Mouse (Mus musculus) megakaryocyte-erythroid progenitor cell, adult 5-6 weeks (primary cell): ENCODE results near the gene Chkb. TPM values are rescaled to one million over a fixed set of nuclear protein-coding genes. Genes with fewer than 3 reads are reported as not detected.
"Not testable (repeated sequence)": the region's sequence is repeated elsewhere in the genome, so short reads cannot be mapped to it uniquely, and the experiment has no call there.

Source experiments
- ATAC-seq: replicated peaks from 2 replicates; pipeline ENCODE4 v1.8.0; 2016; ENCODE audit warnings: mild to moderate bottlenecking, inconsistent platforms; ENCODE audit not compliant: severe bottlenecking, poor library complexity, low FRiP score, low TSS enrichment
- total RNA-seq, 2 experiments: library from RNA; stranded (forward) in 1 of 2; stranded (reverse) in 1 of 2; fragments of 200-1000, 215-1000 nt in 1 of 2; fragments of >200 nt in 1 of 2; fragmentation: Nextera tagmentation in 1 of 2; gene quantifications; 2 replicates each; pipeline ENCODE4 v1.2.3; 2014 to 2017

Chkb gene
- total RNA-seq, 2 experiments from 2014 or later = 14.5 to 59.9 TPM

DNA sequence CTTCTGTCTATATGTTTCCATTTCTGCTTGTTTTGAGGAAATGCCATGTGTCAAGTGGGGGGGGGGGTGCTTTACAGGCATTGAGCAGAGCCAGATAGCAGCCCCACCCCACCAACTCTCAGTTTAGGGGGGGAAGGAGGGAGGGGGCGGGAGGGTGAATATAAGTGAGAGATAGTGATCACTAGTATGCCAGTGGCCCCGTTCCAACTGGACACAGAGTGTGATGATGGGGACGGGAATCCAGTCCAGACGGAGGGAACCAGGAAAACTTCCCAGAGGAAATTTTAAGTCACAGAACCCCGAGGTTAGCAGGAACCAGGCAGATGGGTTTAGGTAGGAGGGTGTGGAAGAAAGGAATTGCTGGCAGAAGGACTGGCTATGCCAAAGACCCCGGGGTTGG lies 25.9 kb upstream of the Chkb start:
- ATAC-seq = no peak

DNA sequence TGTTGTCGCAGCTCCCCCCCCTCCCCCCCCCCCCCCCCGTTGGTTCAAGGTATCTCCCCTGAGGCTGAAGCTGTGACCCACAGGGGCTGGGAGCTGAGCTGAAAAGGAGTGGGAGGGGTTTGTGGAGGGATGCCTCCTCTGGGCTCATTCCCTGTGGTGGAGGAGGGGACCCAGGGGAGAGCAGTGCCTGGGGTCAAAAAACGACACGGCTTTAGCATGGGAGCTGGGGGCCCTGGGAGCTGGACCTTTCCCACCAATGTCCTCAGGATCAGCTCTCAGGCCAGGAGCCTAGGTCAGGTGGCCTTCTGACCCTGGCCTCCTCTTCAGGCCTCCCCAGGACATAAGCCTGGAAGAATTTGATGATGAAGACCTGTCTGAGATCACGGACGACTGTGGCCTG lies 25.1 kb upstream of the Chkb start:
- no peak for ATAC-seq

DNA sequence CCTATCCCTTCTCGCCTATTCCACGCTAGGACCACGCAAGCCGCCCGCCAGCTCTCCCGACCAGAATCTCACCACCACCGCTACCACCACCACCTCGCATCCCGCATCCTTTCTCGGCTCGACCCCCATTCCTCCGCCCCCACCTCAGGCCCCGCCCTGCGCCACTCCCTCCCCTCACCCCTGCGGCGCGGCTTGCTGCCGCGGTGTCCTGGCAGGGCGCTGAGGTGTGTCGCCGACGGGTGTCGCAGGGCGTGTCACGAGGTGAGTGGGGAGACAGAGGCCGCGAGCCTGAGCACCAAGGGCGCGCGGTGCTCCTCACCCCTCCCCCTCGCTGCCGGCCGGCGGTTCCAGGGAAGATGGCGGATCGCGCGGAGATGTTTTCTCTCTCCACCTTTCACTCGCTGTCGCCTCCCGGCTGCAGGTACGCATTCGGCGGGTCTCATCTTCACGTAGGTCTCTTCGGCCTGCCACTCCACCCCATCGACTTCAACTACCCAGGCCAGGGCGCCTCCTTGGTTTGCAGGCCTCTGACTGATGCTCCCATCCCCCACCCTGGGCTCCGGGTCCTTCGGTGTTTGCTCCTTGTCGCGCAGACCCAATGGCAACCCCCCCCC lies 24.3 kb upstream of the Chkb start, which contains the start of gene Mapk8ip2:
Gene Mapk8ip2, plus strand, starts transcription at position 49 of the 614 bp plus-strand sequence.
- no peak for ATAC-seq

- ATAC-seq = peak; percentile 94
Measured at GRCm38 (mm10) chr15:89452906-89453864, 23.5 kb upstream of the Chkb start.

- ATAC-seq = peak; percentile 37; the same call in 1 of the 2 replicates
Measured at GRCm38 (mm10) chr15:89442486-89443070, 12.9 kb upstream of the Chkb start.

DNA sequence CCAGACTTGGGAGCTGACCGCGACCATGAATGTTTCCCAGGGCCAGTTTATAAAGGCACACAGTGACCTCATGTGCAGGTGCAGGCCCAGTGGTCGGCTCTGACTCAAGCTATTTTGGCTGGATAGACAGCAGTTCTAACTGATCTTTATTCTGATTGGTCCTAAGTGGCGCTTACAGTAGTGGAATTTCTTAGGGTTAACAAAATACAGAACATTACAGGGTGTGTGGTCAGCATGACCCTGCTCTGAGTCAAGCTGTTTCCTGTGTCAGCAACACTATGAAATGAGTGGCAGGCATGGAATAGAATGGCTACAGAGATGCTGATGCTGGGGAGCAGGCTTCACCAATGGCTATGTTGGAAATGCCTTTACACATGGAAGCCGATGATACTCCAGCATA lies 6.2 kb upstream of the Chkb start:
- no peak for ATAC-seq

DNA sequence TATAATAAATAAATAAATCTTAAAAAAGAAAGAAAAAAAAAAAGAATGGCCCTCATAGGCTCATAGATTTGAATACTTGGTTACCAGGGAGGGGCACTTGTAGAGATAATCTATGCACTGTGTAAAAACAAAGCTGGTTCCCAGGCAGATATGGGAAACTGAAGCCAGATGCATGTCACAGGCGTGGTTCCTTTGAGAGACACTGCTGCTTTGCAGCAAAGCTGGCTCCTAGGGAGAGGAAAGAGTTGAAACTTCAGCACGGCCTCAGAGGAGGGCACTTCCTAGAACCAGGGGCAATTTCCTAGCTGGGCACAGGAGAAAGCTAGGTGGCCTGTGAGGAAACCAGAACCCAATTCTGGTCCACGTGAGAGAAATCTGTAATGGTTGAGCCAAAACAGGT lies 4.4 kb upstream of the Chkb start:
- ATAC-seq = no peak

DNA sequence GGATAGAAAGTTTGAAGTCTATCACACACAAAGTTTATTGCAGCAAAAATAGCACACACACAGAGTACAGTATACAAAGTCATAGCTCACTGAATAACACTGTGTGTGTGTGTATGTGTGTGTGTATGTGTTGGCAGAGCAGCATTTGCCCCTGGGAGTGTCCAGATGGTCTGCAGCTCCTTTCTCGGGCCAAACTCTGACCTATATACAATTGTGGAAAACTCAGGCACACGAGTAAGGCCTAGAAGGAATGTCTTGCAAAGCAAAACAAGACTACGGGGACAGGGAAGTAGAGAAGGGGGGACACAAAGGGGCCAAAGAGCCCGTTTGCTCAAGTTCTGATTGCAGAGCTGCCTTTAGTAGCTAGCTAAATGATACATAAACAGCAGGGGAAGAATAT lies 3.2 kb upstream of the Chkb start:
- no peak for ATAC-seq

GRCm38 (mm10) chr15:89431806-89432205 lies 2.1 kb upstream of the Chkb start:
- no peak for ATAC-seq

GRCm38 (mm10) chr15:89431271-89431670 lies 1.6 kb upstream of the Chkb start:
- no peak for ATAC-seq

DNA sequence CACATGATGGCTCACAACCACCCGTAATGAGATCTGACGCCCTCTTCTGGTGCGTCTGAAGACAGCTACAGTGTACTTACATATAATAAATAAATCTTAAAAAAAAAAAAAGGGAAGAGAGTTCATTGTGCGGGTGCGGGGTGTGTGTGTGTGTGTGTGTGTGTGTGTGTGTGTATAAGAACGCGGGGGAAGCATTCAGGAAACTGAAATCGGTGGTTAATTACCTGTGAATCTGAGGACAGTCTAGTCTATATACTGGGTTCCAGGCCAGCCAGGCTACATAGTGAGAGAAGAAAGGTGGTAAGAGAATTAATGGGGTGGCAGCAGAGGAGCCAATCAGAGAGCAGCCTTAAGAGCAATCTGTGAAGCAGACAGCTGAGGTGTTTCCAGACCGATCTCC lies 1.1 kb upstream of the Chkb start:
- ATAC-seq = not testable (repeated sequence)

DNA sequence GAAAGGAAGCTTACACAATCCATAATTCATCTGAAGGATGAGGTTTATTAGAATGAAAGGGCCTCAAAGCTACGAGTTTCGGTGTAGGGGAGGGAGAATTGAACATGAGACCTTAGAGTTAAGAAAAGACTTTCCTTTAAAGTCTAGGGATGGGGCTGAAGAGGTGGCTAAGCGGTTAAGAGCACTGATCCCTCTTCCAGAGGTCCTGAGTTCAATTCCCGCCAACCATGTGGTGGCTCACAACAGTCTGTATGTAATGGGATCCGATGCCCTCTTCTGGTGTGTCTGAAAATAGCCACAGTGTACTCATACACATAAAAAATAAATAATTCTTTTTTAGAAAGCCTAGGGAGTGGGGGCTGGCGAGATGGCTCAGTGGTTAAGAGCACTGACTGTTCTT lies 633 bp upstream of the Chkb start:
- ATAC-seq = no peak

- ATAC-seq = no peak
Measured at GRCm38 (mm10) chr15:89428821-89429351, 822 bp downstream of the Chkb start.

GRCm38 (mm10) chr15:89428136-89428790 lies 1.4 kb downstream of the Chkb start:
- ATAC-seq = no peak

GRCm38 (mm10) chr15:89426716-89427115 lies 3.0 kb downstream of the Chkb start:
- ATAC-seq = no peak

GRCm38 (mm10) chr15:89425711-89426121 lies 4.0 kb downstream of the Chkb start, which contains the start of gene Cpt1b:
Cpt1b (minus strand) TSS chr15:89425863.
- no peak for ATAC-seq

DNA sequence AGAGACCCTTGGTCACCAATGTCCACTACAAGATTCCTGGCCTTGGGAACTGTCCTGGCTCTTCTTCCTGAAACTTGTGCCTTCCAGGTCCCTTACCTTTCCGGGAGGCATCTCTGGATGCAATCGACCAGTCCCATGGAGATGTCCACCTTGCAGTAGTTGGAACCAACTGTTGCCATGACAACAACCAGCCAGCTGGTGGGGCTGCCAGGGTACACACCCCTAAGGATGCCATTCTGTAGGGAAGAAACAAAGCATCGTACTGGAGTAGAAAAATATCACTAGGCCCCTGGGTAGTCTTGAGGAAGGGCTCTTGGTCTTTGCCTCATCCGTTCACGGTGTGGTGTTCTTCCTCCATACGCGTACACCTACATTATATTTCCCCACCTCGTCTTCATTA lies 5.1 kb downstream of the Chkb start:
- no peak for ATAC-seq

DNA sequence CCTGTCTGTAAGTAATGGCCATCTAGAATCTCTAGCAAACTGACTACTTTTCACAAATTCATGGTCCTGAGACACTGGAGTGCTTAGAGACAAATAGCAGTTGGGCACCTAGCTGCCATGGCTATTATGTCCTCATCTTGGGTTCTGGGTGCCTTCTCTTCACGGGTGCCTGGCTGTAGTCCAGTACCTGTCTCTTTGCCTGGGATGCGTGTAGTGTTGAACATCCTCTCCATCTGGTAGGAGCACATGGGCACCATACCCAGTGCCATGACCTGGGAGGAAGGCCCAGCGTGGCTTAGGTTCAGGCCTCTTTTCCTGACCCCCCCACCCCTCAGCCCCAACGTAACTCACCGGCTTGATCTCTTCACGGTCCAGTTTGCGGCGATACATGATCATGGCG lies 7.8 kb downstream of the Chkb start:
- no peak for ATAC-seq

GRCm38 (mm10) chr15:89415282-89415681 lies 14.4 kb downstream of the Chkb start:
- ATAC-seq = no peak

GRCm38 (mm10) chr15:89410118-89410517 lies 19.6 kb downstream of the Chkb start, which contains the start of gene Syce3:
Syce3 (minus strand) TSS chr15:89410503.
- no peak for ATAC-seq
